Mouse (Mus musculus) ES-E14 (cell line): ENCODE results near the gene Cd34. TPM values are rescaled to one million over a fixed set of nuclear protein-coding genes. Genes with fewer than 3 reads are reported as not detected.
A peak's percentile ranks its signal among the peaks of the same experiment; 100 is the strongest.

Source experiments
- DNase-seq: peaks from one replicate; pipeline ENCODE4 v3.0.0-alpha.2; 2013; ENCODE audit warnings: low read depth, low spot score
- H3K27ac ChIP-seq: 2 replicates; pipeline ENCODE4 v1.5.1; 2012; ENCODE audit warnings: low read depth, mild to moderate bottlenecking, low read length, moderate library complexity, mixed read lengths; ENCODE audit not compliant: poor library complexity, insufficient read depth, severe bottlenecking
- H3K36me3 ChIP-seq: 2 replicates; pipeline ENCODE4 v1.6.1; 2012; ENCODE audit warnings: mild to moderate bottlenecking, low read length, moderate library complexity, mixed read lengths; ENCODE audit not compliant: control insufficient read depth, poor library complexity, insufficient read depth, severe bottlenecking
- H3K4me1 ChIP-seq, 2 experiments: fragments of 150-350 bp in 1 of 2; sonication (generic) in 1 of 2; 2 replicates each; pipeline ENCODE4 v1.6.1; 2012; ENCODE audit warnings: low read length in 2 of 2, mild to moderate bottlenecking in 1 of 2, mixed read lengths in 1 of 2; ENCODE audit not compliant: control insufficient read depth in 2 of 2, insufficient read depth in 2 of 2, poor library complexity in 1 of 2
- H3K4me3 ChIP-seq, 2 experiments: fragments of 150-350 bp in 1 of 2; sonication (generic) in 1 of 2; 2 replicates each; pipeline ENCODE4 v1.5.1; 2012; ENCODE audit warnings: low read length in 2 of 2, low read depth in 1 of 2, mild to moderate bottlenecking in 1 of 2, mixed read lengths in 1 of 2; ENCODE audit not compliant: insufficient read depth in 1 of 2, poor library complexity in 1 of 2, severe bottlenecking in 1 of 2
- H3K9ac ChIP-seq: 2 replicates; pipeline ENCODE4 v1.6.1; 2012; ENCODE audit warnings: low read depth, mild to moderate bottlenecking, low read length, mixed read lengths; ENCODE audit not compliant: poor library complexity, insufficient read depth, severe bottlenecking
- H3K9me3 ChIP-seq: fragments of 150-350 bp; sonication (generic); 2 replicates; pipeline ENCODE4 v1.6.1; 2012; ENCODE audit warnings: low read depth, mild to moderate bottlenecking, low read length; ENCODE audit not compliant: control insufficient read depth, insufficient read depth
- CHD2 ChIP-seq: IDR thresholded peaks from 2 replicates; pipeline ENCODE4 v1.6.1; 2014; ENCODE audit warnings: mild to moderate bottlenecking, low read depth, low read length, inconsistent platforms
- HCFC1 ChIP-seq: IDR thresholded peaks from 2 replicates; pipeline ENCODE4 v1.6.1; 2012; ENCODE audit warnings: low read length, inconsistent platforms, borderline replicate concordance; ENCODE audit not compliant: insufficient read depth
- MAFK ChIP-seq: IDR thresholded peaks from 2 replicates; pipeline ENCODE4 v1.6.1; 2014; ENCODE audit warnings: mild to moderate bottlenecking, low read depth, low read length, inconsistent platforms; ENCODE audit not compliant: insufficient read depth
- ZC3H11A ChIP-seq: IDR thresholded peaks from 2 replicates; pipeline ENCODE4 v1.6.1; 2012; ENCODE audit warnings: low read depth, mild to moderate bottlenecking, inconsistent platforms, low read length, borderline replicate concordance
- ZNF384 ChIP-seq: IDR thresholded peaks from 2 replicates; pipeline ENCODE4 v1.6.1; 2012; ENCODE audit warnings: low read depth, low read length, inconsistent platforms
- in situ Hi-C, 2 experiments: fragments of 600-800 bp; cut with MboI; formaldehyde crosslinking; loops; one replicate each; pipeline ENCODE4 v1.15.1; 2025; ENCODE audit warnings: low sequenced_read_pairs in 2 of 2, inconsistent platforms in 1 of 2; ENCODE audit not compliant: unreplicated experiment in 2 of 2
- total RNA-seq: library from RNA; depleted of rRNA; stranded (reverse); fragments of 300-350 nt; gene quantifications from 2 replicates; pipeline ENCODE4 v1.2.3, GENCODE M21; 2012

Cd34 gene
- total RNA-seq, 1 experiment: 8.4 TPM

GRCm38 (mm10) chr1:194952891-194953290 lies 14.3 kb downstream of the Cd34 start:
- no peak overlapping the region for H3K27ac ChIP-seq
- H3K36me3 ChIP-seq: no peaks in the 10 kb centered on the region
- H3K4me1 ChIP-seq: no peaks in the 10 kb centered on the region
- H3K9ac ChIP-seq: no peak overlapping the region
- DNase-seq: no peak
- H3K4me3 ChIP-seq: no peak overlapping the region
- no peaks in the 10 kb centered on the region for H3K9me3 ChIP-seq
- no peak for TF ChIP-seq CHD2
- in situ Hi-C loops: loop anchor here in 1 of 2 experiments (25.0 kb wide), 1 partner anchor 341 kb away; the partner anchor contains the start of gene Plxna2

- Histone ChIP-seq H3K9ac (no peak overlapping the region), H3K27ac (no peak overlapping the region), H3K4me3 (no peak overlapping the region), H3K4me1 (no peaks in the 10 kb centered on the region), H3K36me3 (no peaks in the 10 kb centered on the region), H3K9me3 (no peaks in the 10 kb centered on the region)
- TF ChIP-seq MAFK (no peak), HCFC1 (no peak), ZNF384 (no peak), CHD2 (no peak), ZC3H11A (no peak)
- no peak for DNase-seq
- in situ Hi-C loops: loop anchor here in 1 of 2 experiments (25.0 kb wide), 1 partner anchor 342 kb away; the partner anchor contains the start of gene Plxna2
These were observed 16.1 kb downstream of the Cd34 start for GRCm38 (mm10) chr1:194954694-194955093.

DNA sequence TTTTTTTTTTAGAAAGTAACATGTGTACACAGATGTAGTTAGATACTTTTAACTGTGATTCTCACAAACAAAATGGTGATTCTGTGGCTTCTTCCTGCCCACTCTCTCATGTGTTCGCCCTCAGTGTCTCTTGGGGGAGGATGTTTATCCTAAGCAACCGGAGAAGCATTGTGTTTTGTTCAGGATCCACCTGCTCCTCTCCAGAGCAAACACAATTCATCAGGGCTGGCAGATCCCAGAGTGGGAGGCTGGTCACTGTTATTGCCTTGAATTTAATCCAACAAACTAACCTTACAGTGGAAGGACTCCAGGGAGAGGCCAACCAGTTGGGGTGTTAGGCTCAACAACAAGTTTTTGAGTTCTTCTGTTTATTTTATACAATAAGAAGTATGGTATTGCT lies 17.1 kb downstream of the Cd34 start:
- Histone ChIP-seq H3K9ac (no peak overlapping the region), H3K27ac (no peak overlapping the region), H3K4me1 (no peaks in the 10 kb centered on the region), H3K4me3 (no peak overlapping the region), H3K9me3 (no peaks in the 10 kb centered on the region), H3K36me3 (no peaks in the 10 kb centered on the region)
- TF ChIP-seq ZNF384 (no peak), CHD2 (no peak), ZC3H11A (no peak), HCFC1 (no peak), MAFK (no peak)
- DNase-seq: no peak
- in situ Hi-C loops: loop anchor here in 1 of 2 experiments (25.0 kb wide), 1 partner anchor 343 kb away; the partner anchor contains the start of gene Plxna2

DNA sequence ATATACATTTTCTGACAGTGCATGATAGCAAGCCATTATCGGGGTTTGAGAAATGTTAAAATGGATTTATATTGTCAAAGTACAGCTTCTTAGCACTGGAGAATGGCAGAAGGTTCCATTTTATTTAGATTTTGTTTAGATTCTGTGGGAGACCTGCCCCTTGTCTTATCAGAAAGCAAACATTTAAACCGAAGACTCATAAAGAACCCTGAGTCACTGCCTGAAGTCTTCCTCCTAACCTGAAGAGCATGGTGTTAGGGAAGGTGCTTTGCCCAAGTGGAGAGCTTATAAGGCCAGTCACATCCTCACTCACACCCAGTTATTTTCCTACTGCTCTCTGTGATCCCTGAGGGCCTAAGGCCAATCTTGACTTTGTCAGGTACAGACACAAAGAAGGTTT lies 18.4 kb downstream of the Cd34 start:
- no peaks in the 10 kb centered on the region for H3K4me1 ChIP-seq

DNA sequence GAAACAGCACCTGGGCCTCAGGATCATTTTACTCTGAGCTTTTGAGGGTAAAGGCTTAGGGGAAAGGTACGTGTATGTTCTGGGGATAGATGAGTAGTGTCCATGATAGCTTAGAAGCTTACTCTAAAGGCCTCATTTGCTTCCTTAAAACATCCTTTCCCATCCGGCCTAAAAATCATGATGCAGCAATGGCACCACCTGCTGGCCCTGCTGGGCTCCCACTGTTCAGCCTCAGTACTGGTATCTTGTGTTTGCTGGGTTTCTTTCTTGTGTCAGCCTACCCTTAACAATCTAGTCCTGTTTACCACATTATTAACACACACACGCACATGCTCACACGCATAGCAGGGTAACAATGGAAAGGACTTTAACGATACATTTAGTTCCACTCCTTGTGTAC lies 23.6 kb downstream of the Cd34 start:
- Histone ChIP-seq H3K9ac (no peak overlapping the region), H3K4me1 (no peaks in the 10 kb centered on the region), H3K4me3 (no peak overlapping the region), H3K36me3 (no peaks in the 10 kb centered on the region), H3K27ac (no peak overlapping the region), H3K9me3 (no peaks in the 10 kb centered on the region)
- in situ Hi-C loops: loop anchor here in 1 of 2 experiments (25.0 kb wide), 1 partner anchor 350 kb away; the partner anchor contains the start of gene Plxna2
- DNase-seq: peak; percentile 28
- TF ChIP-seq CHD2: no peak
- TF ChIP-seq ZC3H11A: peak; percentile 32; the same call in 1 of the 2 replicates

More for the DNA sequence above, 18.4 kb downstream of the Cd34 start:
- Histone ChIP-seq H3K4me3 (no peak overlapping the region), H3K9ac (no peak overlapping the region), H3K9me3 (no peaks in the 10 kb centered on the region), H3K36me3 (no peaks in the 10 kb centered on the region), H3K27ac (no peak overlapping the region)
- TF ChIP-seq ZC3H11A (no peak), MAFK (no peak), HCFC1 (no peak), CHD2 (no peak), ZNF384 (no peak)
- no peak for DNase-seq
- in situ Hi-C loops: loop anchor here in 1 of 2 experiments (25.0 kb wide), 1 partner anchor 345 kb away; the partner anchor contains the start of gene Plxna2
